Mouse (Mus musculus): ENCODE results near the gene Xpo5. TPM values are rescaled to one million over a fixed set of nuclear protein-coding genes. Genes with fewer than 3 reads are reported as not detected.
A peak's percentile ranks its signal among the peaks of the same experiment; 100 is the strongest.

Gene Xpo5
- polyA plus RNA-seq, 1 experiment from 2014 or later: 60.6 TPM

DNA sequence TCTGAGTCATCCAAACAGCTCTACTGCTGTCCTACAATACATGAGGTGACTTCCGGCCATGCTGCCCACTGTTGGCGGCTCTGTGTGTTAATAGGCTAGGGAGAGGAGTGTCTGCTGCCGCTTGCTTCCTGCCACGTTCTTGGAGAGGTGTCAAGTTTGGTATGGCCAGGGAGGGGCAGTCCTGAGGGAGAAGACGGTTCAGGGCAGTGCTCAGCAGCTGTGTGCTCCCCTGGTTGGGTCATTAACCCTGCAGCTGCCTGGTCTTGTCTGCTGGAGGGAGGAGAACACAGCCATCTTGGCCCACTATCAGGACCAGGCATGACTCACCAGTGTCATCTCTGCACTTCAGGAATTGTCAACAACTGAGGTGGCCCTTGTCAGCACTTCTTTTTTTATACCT, 34.3 kb upstream of the Xpo5 start:
- no peak overlapping the region for H3K4me2 ChIP-seq (replicated peaks; ENCODE audit: low read depth, low read length)
- DNase-seq (ENCODE audit: low spot score): no peak
- ATAC-seq (ENCODE audit: low FRiP score): no peak
- 72% methylated on average over 5 of the region's 5 CpGs for WGBS
- H3K4me1 ChIP-seq (replicated peaks; ENCODE audit: control insufficient read depth, insufficient read depth, low read length): no peaks in the 10 kb centered on the region
- no peak overlapping the region for H3K9ac ChIP-seq (ENCODE audit: low read depth, low read length)
- H3K27me3 ChIP-seq (ENCODE audit: control insufficient read depth, insufficient read depth, low read length): no peaks in the 10 kb centered on the region
- no peak overlapping the region for H3K27ac ChIP-seq (ENCODE audit: low read depth, low read length)
- H3K36me3 ChIP-seq (ENCODE audit: control insufficient read depth, insufficient read depth, low read length): peaks cover 12% of the 10 kb centered on the region; the same call in 1 of the 2 replicates
- no peak overlapping the region for H3K4me3 ChIP-seq (ENCODE audit: low read depth, low read length)
- no peaks in the 10 kb centered on the region for H3K9me3 ChIP-seq (ENCODE audit: control insufficient read depth, low read length)

DNA sequence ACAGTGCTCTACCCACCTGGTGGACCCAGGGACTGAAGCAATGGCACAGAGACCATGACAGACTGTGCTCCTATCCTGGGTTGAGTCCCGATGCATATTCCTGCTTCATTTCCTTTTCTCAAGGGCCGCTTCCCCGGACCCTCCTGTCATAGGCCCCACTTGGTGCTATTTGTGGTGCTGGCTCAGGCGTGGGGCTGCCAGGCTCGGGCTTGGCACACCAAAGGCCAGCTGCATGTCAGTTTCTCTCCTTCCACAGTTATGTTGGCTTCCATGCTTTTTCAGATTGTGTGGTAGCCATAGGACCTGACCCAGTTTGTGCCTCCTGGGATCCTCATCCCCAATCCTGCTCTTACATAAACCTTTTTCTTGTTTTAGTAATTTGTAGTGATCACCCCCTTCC, 33.8 kb upstream of the Xpo5 start:
- ATAC-seq (ENCODE audit: low FRiP score) (no peak), DNase-seq (ENCODE audit: low spot score) (no peak)
- no peak overlapping the region for H3K9ac ChIP-seq (ENCODE audit: low read depth, low read length)
- H3K36me3 ChIP-seq (ENCODE audit: control insufficient read depth, insufficient read depth, low read length): peaks cover 12% of the 10 kb centered on the region; the same call in 1 of the 2 replicates
- H3K27ac ChIP-seq (ENCODE audit: low read depth, low read length): no peak overlapping the region
- H3K27me3 ChIP-seq (ENCODE audit: control insufficient read depth, insufficient read depth, low read length): no peaks in the 10 kb centered on the region
- H3K4me3 ChIP-seq (ENCODE audit: low read depth, low read length): no peak overlapping the region
- no peak overlapping the region for H3K4me2 ChIP-seq (replicated peaks; ENCODE audit: low read depth, low read length)
- no peaks in the 10 kb centered on the region for H3K4me1 ChIP-seq (replicated peaks; ENCODE audit: control insufficient read depth, insufficient read depth, low read length)
- 92% methylated on average over 5 of the region's 5 CpGs for WGBS
- no peaks in the 10 kb centered on the region for H3K9me3 ChIP-seq (ENCODE audit: control insufficient read depth, low read length)

DNA sequence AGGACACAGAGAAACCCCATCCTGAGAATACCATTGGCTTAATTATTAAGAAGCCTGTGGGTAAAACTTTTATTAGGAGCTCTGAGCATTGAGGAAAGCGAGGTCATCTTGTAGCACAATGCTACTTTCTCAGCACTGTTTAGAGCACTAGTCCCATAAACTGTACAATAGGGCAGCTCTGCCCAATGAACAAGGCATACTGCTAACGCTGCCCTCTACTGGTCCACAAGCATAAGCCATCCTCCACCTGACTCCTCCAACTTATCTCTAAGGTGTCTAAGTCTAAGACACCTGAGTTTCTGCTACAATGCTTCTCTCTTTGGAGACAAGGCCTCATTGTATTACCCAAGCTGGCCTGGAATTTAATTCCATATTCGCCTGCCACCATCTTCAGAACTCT, 32.0 kb upstream of the Xpo5 start:
- Histone ChIP-seq H3K36me3 (ENCODE audit: control insufficient read depth, insufficient read depth, low read length) (peaks cover 12% of the 10 kb centered on the region; the same call in 1 of the 2 replicates), H3K4me3 (ENCODE audit: low read depth, low read length) (no peak overlapping the region), H3K27ac (ENCODE audit: low read depth, low read length) (no peak overlapping the region), H3K4me2 (replicated peaks; ENCODE audit: low read depth, low read length) (no peak overlapping the region), H3K9me3 (ENCODE audit: control insufficient read depth, low read length) (no peaks in the 10 kb centered on the region), H3K4me1 (replicated peaks; ENCODE audit: control insufficient read depth, insufficient read depth, low read length) (no peaks in the 10 kb centered on the region), H3K9ac (ENCODE audit: low read depth, low read length) (no peak overlapping the region), H3K27me3 (ENCODE audit: control insufficient read depth, insufficient read depth, low read length) (no peaks in the 10 kb centered on the region)
- ATAC-seq (ENCODE audit: low FRiP score) (no peak), DNase-seq (ENCODE audit: low spot score) (peak; percentile 55)
- 79% methylated on average over 3 of the region's 3 CpGs for WGBS

DNA sequence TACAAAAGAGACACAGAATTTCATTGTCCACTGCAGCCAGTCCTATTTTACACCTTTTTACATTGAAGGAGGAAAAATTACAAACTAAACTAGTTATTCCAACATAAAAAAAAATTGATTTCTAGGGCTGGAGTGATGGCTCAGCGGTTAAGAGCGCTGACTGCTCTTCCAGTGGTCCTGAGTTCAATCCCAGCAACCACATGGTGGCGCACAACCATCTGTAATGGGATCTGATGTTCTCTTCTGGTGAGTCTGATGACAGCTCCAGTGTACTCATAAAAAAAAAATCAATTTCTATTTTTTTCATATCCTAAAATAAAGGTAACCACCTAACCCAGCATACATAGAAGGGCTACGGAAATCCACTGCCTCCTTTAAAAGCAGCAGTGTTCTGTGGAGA, 20.3 kb upstream of the Xpo5 start:
- WGBS: 80% methylated on average over 4 of the region's 4 CpGs
- H3K4me3 ChIP-seq (ENCODE audit: low read depth, low read length): no peak overlapping the region
- H3K4me2 ChIP-seq (replicated peaks; ENCODE audit: low read depth, low read length): no peak overlapping the region
- H3K4me1 ChIP-seq (replicated peaks; ENCODE audit: control insufficient read depth, insufficient read depth, low read length): no peaks in the 10 kb centered on the region
- H3K9me3 ChIP-seq (ENCODE audit: control insufficient read depth, low read length): no peaks in the 10 kb centered on the region
- DNase-seq (ENCODE audit: low spot score): no peak
- H3K36me3 ChIP-seq (ENCODE audit: control insufficient read depth, insufficient read depth, low read length): peaks cover 13% of the 10 kb centered on the region; the same call in 1 of the 2 replicates
- no peak overlapping the region for H3K27ac ChIP-seq (ENCODE audit: low read depth, low read length)
- no peak for ATAC-seq (ENCODE audit: low FRiP score)
- H3K9ac ChIP-seq (ENCODE audit: low read depth, low read length): no peak overlapping the region
- H3K27me3 ChIP-seq (ENCODE audit: control insufficient read depth, insufficient read depth, low read length): no peaks in the 10 kb centered on the region

DNA sequence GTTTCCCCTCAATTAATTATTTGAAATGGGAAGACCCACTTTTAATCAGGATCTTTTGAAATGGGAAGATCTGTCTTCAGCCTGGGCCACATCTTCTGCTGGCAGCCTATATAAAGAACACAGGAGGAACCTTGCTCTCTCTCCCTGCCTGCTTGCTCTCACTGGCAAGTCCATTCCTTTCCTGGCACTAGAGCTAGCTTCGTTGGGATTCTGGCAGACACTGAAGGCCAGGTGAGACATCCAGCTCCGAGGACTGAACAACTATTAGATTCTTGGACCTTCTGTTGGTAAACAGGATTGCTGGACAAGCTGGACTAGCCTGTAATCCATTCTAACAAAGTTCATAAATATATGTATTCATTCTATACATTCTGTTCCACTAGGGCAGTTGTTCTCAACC, 13.8 kb upstream of the Xpo5 start:
- Histone ChIP-seq H3K4me2 (replicated peaks; ENCODE audit: low read depth, low read length) (no peak overlapping the region), H3K9me3 (ENCODE audit: control insufficient read depth, low read length) (no peaks in the 10 kb centered on the region), H3K4me1 (replicated peaks; ENCODE audit: control insufficient read depth, insufficient read depth, low read length) (no peaks in the 10 kb centered on the region), H3K27ac (ENCODE audit: low read depth, low read length) (no peak overlapping the region), H3K36me3 (ENCODE audit: control insufficient read depth, insufficient read depth, low read length) (peaks cover 4% of the 10 kb centered on the region; the same call in 1 of the 2 replicates), H3K27me3 (ENCODE audit: control insufficient read depth, insufficient read depth, low read length) (no peaks in the 10 kb centered on the region), H3K4me3 (ENCODE audit: low read depth, low read length) (no peak overlapping the region), H3K9ac (ENCODE audit: low read depth, low read length) (no peak overlapping the region)
- 97% methylated on average over 2 of the region's 2 CpGs for WGBS
- ATAC-seq (ENCODE audit: low FRiP score) (no peak), DNase-seq (ENCODE audit: low spot score) (no peak)

DNA sequence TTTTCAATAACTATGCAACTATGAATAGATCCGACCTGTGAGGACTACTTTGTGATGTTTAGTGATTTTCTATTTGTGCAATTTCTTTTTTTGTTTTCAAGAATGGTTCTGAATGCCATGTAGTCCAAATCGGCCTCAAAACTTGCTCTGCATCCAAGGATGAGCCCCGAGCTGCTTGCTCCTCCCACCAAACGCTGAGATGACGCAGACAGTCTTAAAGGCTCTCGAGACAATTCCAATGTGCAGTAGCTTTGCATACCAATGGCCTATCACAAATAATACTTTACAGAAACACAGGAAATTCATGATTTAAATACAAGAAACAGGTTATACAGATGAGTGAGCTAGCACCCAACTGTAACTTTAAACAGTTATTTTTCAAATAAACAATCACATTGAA, 1.4 kb upstream of the Xpo5 start:
- H3K4me3 ChIP-seq (ENCODE audit: low read depth, low read length): peak overlapping the region; percentile 93
- no peaks in the 10 kb centered on the region for H3K36me3 ChIP-seq (ENCODE audit: control insufficient read depth, insufficient read depth, low read length)
- DNase-seq (ENCODE audit: low spot score) (no peak), ATAC-seq (ENCODE audit: low FRiP score) (no peak)
- H3K9ac ChIP-seq (ENCODE audit: low read depth, low read length): peak overlapping the region; percentile 17; the same call in 1 of the 2 replicates
- no peak overlapping the region for H3K27ac ChIP-seq (ENCODE audit: low read depth, low read length)
- H3K27me3 ChIP-seq (ENCODE audit: control insufficient read depth, insufficient read depth, low read length): no peaks in the 10 kb centered on the region
- no peaks in the 10 kb centered on the region for H3K4me1 ChIP-seq (replicated peaks; ENCODE audit: control insufficient read depth, insufficient read depth, low read length)
- peak overlapping the region; percentile 22; the same call in 1 of the 2 replicates for H3K4me2 ChIP-seq (replicated peaks; ENCODE audit: low read depth, low read length)
- no peaks in the 10 kb centered on the region for H3K9me3 ChIP-seq (ENCODE audit: control insufficient read depth, low read length)
- WGBS: 77% methylated on average over 6 of the region's 6 CpGs

DNA sequence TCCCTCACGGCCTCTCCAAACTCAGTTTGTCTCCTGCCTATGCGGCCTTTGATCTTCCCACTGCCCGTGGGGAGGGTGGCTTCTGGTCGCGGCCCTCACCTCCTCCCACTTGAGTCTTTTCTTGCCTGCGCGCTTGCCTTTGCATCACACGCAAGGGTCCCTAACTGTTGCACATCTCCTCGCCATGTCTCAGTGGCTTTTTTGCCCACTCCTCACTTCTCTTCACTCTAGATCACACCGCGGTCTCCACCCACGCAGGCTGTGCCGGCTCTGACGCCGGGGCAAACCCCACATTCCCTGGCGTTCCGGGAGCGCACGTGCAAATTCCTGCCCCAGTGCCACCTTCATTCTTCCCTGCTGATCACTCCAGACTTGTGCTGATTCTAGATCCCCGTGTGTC, 496 bp downstream of the Xpo5 start:
- peaks cover 10% of the 10 kb centered on the region; the same call in 1 of the 2 replicates for H3K36me3 ChIP-seq (ENCODE audit: control insufficient read depth, insufficient read depth, low read length)
- no peaks in the 10 kb centered on the region for H3K4me1 ChIP-seq (replicated peaks; ENCODE audit: control insufficient read depth, insufficient read depth, low read length)
- DNase-seq (ENCODE audit: low spot score): no peak
- H3K4me3 ChIP-seq (ENCODE audit: low read depth, low read length): peak overlapping the region; percentile 93
- no peaks in the 10 kb centered on the region for H3K9me3 ChIP-seq (ENCODE audit: control insufficient read depth, low read length)
- peak overlapping the region; percentile 88 for H3K9ac ChIP-seq (ENCODE audit: low read depth, low read length)
- peak overlapping the region; percentile 64 for H3K27ac ChIP-seq (ENCODE audit: low read depth, low read length)
- H3K4me2 ChIP-seq (replicated peaks; ENCODE audit: low read depth, low read length): peak overlapping the region; percentile 54
- ATAC-seq (ENCODE audit: low FRiP score): no peak
- no peaks in the 10 kb centered on the region for H3K27me3 ChIP-seq (ENCODE audit: control insufficient read depth, insufficient read depth, low read length)
- WGBS: under 1% methylated on average over 20 of the region's 20 CpGs

DNA sequence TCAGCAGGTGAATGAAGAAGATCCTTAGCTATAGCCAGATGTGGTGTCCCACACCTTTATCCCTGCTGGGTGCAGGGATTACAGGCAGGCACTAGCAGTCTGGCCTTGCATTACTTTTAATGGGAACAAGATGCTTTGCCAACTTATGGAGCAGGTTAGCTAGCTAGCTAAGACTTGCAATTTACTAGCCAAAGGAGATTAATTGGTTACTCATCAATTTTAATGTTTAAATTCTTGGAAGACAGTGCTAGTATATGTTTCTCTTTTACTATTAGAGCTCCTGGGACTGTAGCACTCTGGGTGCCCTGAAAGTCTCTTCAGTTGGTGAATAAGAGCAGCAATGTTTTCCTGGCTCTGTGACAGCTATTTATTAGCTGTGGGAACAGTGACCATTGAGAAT, 4.1 kb downstream of the Xpo5 start:
- DNase-seq (ENCODE audit: low spot score) (no peak), ATAC-seq (ENCODE audit: low FRiP score) (no peak)
- no peak overlapping the region for H3K4me2 ChIP-seq (replicated peaks; ENCODE audit: low read depth, low read length)
- H3K27me3 ChIP-seq (ENCODE audit: control insufficient read depth, insufficient read depth, low read length): no peaks in the 10 kb centered on the region
- no peak overlapping the region for H3K4me3 ChIP-seq (ENCODE audit: low read depth, low read length)
- H3K36me3 ChIP-seq (ENCODE audit: control insufficient read depth, insufficient read depth, low read length): peaks cover 10% of the 10 kb centered on the region; the same call in 1 of the 2 replicates
- H3K4me1 ChIP-seq (replicated peaks; ENCODE audit: control insufficient read depth, insufficient read depth, low read length): no peaks in the 10 kb centered on the region
- H3K27ac ChIP-seq (ENCODE audit: low read depth, low read length): no peak overlapping the region
- no peaks in the 10 kb centered on the region for H3K9me3 ChIP-seq (ENCODE audit: control insufficient read depth, low read length)
- no peak overlapping the region for H3K9ac ChIP-seq (ENCODE audit: low read depth, low read length)

DNA sequence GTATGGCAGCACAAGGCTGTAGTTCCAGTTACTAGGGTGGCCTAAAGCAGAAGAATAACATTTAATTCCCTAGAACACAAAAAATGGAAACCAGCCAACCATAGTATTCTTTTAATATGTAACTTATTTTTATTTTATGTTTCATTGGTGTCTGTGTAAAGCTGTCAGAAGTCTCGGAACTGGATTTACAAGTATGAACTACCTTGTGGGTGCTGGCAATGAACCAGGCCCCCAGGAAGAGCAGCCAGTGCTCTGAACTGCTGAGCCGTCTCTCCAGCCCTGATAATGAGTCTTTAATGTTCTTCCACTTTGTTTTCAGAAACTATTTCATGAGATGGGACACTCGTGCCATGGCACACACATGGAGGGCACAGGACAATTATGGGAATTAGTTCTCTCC, 8.0 kb downstream of the Xpo5 start:
- H3K4me2 ChIP-seq (replicated peaks; ENCODE audit: low read depth, low read length): no peak overlapping the region
- peaks cover 13% of the 10 kb centered on the region; the same call in 1 of the 2 replicates for H3K36me3 ChIP-seq (ENCODE audit: control insufficient read depth, insufficient read depth, low read length)
- no peaks in the 10 kb centered on the region for H3K9me3 ChIP-seq (ENCODE audit: control insufficient read depth, low read length)
- DNase-seq (ENCODE audit: low spot score) (no peak), ATAC-seq (ENCODE audit: low FRiP score) (no peak)
- WGBS: 93% methylated on average over 3 of the region's 3 CpGs
- no peak overlapping the region for H3K4me3 ChIP-seq (ENCODE audit: low read depth, low read length)
- no peaks in the 10 kb centered on the region for H3K27me3 ChIP-seq (ENCODE audit: control insufficient read depth, insufficient read depth, low read length)
- no peaks in the 10 kb centered on the region for H3K4me1 ChIP-seq (replicated peaks; ENCODE audit: control insufficient read depth, insufficient read depth, low read length)
- H3K9ac ChIP-seq (ENCODE audit: low read depth, low read length): no peak overlapping the region
- H3K27ac ChIP-seq (ENCODE audit: low read depth, low read length): no peak overlapping the region

Data from hindbrain, embryonic 11.5 days (tissue).